Mouse (Mus musculus) thymus, adult 2 months (tissue): Measurements from ENCODE around the gene 6720489N17Rik.

Experiments used
- CTCF ChIP-seq: fragments of 200-500 bp; IDR thresholded peaks from 2 replicates; pipeline ENCODE4 v1.5.1; 2012; ENCODE audit warnings: mild to moderate bottlenecking, control low read depth, low read length, moderate library complexity, borderline replicate concordance; ENCODE audit not compliant: control insufficient read depth, poor library complexity, insufficient read depth; ENCODE audit errors: extremely low read depth
- POLR2A ChIP-seq: fragments of 200-500 bp; IDR thresholded peaks from 2 replicates; pipeline ENCODE4 v1.6.1; 2012; ENCODE audit warnings: mild to moderate bottlenecking, low read length, control low read depth, moderate library complexity; ENCODE audit not compliant: control insufficient read depth, poor library complexity, insufficient read depth; ENCODE audit errors: extremely low read depth

GRCm38 (mm10) chr13:62653369-62653743 is 29.4 kb upstream of the 6720489N17Rik start:
- TF ChIP-seq CTCF, result no peak
- no peak for TF ChIP-seq POLR2A
